Mouse (Mus musculus): ENCODE data around the gene Naa40. TPM values are rescaled to one million over a fixed set of nuclear protein-coding genes. Genes with fewer than 3 reads are reported as not detected.

The Naa40 gene
- polyA plus RNA-seq, 1 experiment = 15.8 TPM

- H3K36me3 ChIP-seq (replicated peaks; ENCODE audit: low read length) = peaks cover 99% of the 10 kb centered on the region
- no peak overlapping the region for H3K4me3 ChIP-seq (replicated peaks)
- peaks cover 51% of the 10 kb centered on the region for H3K4me1 ChIP-seq
- no peak for TF ChIP-seq FLI1 (IDR thresholded peaks at IDR 0.05; ENCODE audit: low read length)
- TF ChIP-seq GATA1 (IDR thresholded peaks at IDR 0.05; ENCODE audit: borderline replicate concordance, low read length) = no peak
- H3K27me3 ChIP-seq (replicated peaks) = no peaks in the 10 kb centered on the region
- H3K9me3 ChIP-seq = no peaks in the 10 kb centered on the region
Observed at GRCm38 (mm10) chr19:7276053-7276659, 35.2 kb upstream of the Naa40 start.

GRCm38 (mm10) chr19:7275131-7275789 lies 34.3 kb upstream of the Naa40 start:
- no peak overlapping the region for H3K4me3 ChIP-seq (replicated peaks)
- TF ChIP-seq FLI1 (IDR thresholded peaks at IDR 0.05; ENCODE audit: low read length) (no peak), GATA1 (IDR thresholded peaks at IDR 0.05; ENCODE audit: borderline replicate concordance, low read length) (no peak)
- H3K9me3 ChIP-seq = no peaks in the 10 kb centered on the region
- H3K27me3 ChIP-seq (replicated peaks) = no peaks in the 10 kb centered on the region
- H3K4me1 ChIP-seq = peaks cover 60% of the 10 kb centered on the region
- H3K36me3 ChIP-seq (replicated peaks; ENCODE audit: low read length) = peaks cover 99% of the 10 kb centered on the region

- no peak for TF ChIP-seq FLI1 (IDR thresholded peaks at IDR 0.05; ENCODE audit: low read length)
- no peak for TF ChIP-seq GATA1 (IDR thresholded peaks at IDR 0.05; ENCODE audit: borderline replicate concordance, low read length)
- peak overlapping the region; percentile 51 for H3K4me3 ChIP-seq (replicated peaks)
- H3K36me3 ChIP-seq (replicated peaks; ENCODE audit: low read length) = peaks cover 97% of the 10 kb centered on the region
- H3K27me3 ChIP-seq (replicated peaks) = no peaks in the 10 kb centered on the region
- peaks cover 68% of the 10 kb centered on the region for H3K4me1 ChIP-seq
- H3K9me3 ChIP-seq = no peaks in the 10 kb centered on the region
Observed at GRCm38 (mm10) chr19:7274326-7274990, 33.5 kb upstream of the Naa40 start.

- H3K4me1 ChIP-seq = peaks cover 68% of the 10 kb centered on the region
- no peak overlapping the region for H3K4me3 ChIP-seq (replicated peaks)
- 0 out of 2 replicates have a peak, but pooled peaks cover under 1% of the 10 kb centered on the region for H3K9me3 ChIP-seq
- H3K36me3 ChIP-seq (replicated peaks; ENCODE audit: low read length) = peaks cover 87% of the 10 kb centered on the region
- TF ChIP-seq GATA1 (IDR thresholded peaks at IDR 0.05; ENCODE audit: borderline replicate concordance, low read length) (no peak), FLI1 (IDR thresholded peaks at IDR 0.05; ENCODE audit: low read length) (no peak)
- peaks cover 4% of the 10 kb centered on the region for H3K27me3 ChIP-seq (replicated peaks)
Observed at GRCm38 (mm10) chr19:7273486-7273885, 32.5 kb upstream of the Naa40 start.

- H3K27me3 ChIP-seq (replicated peaks) = peaks cover 7% of the 10 kb centered on the region
- peak overlapping the region; percentile 97 for H3K4me3 ChIP-seq (replicated peaks)
- H3K9me3 ChIP-seq = 0 out of 2 replicates have a peak, but pooled peaks cover 3% of the 10 kb centered on the region
- H3K4me1 ChIP-seq = peaks cover 77% of the 10 kb centered on the region
- TF ChIP-seq GATA1 (IDR thresholded peaks at IDR 0.05; ENCODE audit: borderline replicate concordance, low read length) (no peak), FLI1 (IDR thresholded peaks at IDR 0.05; ENCODE audit: low read length) (no peak)
- peaks cover 47% of the 10 kb centered on the region for H3K36me3 ChIP-seq (replicated peaks; ENCODE audit: low read length)
Observed at GRCm38 (mm10) chr19:7269290-7270044, 28.5 kb upstream of the Naa40 start.

- Histone ChIP-seq H3K4me3 (replicated peaks) (peak overlapping the region; percentile 97), H3K36me3 (replicated peaks; ENCODE audit: low read length) (peaks cover 39% of the 10 kb centered on the region), H3K4me1 (peaks cover 79% of the 10 kb centered on the region), H3K9me3 (0 out of 2 replicates have a peak, but pooled peaks cover 3% of the 10 kb centered on the region), H3K27me3 (replicated peaks) (peaks cover 8% of the 10 kb centered on the region)
- TF ChIP-seq FLI1 (IDR thresholded peaks at IDR 0.05; ENCODE audit: low read length) (no peak), GATA1 (IDR thresholded peaks at IDR 0.05; ENCODE audit: borderline replicate concordance, low read length) (no peak)
Observed at GRCm38 (mm10) chr19:7268722-7269090, 27.7 kb upstream of the Naa40 start.

- peak overlapping the region; percentile 97 for H3K4me3 ChIP-seq (replicated peaks)
- peaks cover 33% of the 10 kb centered on the region for H3K36me3 ChIP-seq (replicated peaks; ENCODE audit: low read length)
- H3K4me1 ChIP-seq = peaks cover 84% of the 10 kb centered on the region
- H3K27me3 ChIP-seq (replicated peaks) = peaks cover 13% of the 10 kb centered on the region
- 0 out of 2 replicates have a peak, but pooled peaks cover 3% of the 10 kb centered on the region for H3K9me3 ChIP-seq
- no peak for TF ChIP-seq FLI1 (IDR thresholded peaks at IDR 0.05; ENCODE audit: low read length)
- no peak for TF ChIP-seq GATA1 (IDR thresholded peaks at IDR 0.05; ENCODE audit: borderline replicate concordance, low read length)
Observed at GRCm38 (mm10) chr19:7267781-7268721, 27.1 kb upstream of the Naa40 start.

- TF ChIP-seq GATA1 (IDR thresholded peaks at IDR 0.05; ENCODE audit: borderline replicate concordance, low read length) = no peak
- TF ChIP-seq FLI1 (IDR thresholded peaks at IDR 0.05; ENCODE audit: low read length) = no peak
- peaks cover 88% of the 10 kb centered on the region for H3K4me1 ChIP-seq
- H3K36me3 ChIP-seq (replicated peaks; ENCODE audit: low read length) = peaks cover 25% of the 10 kb centered on the region
- H3K27me3 ChIP-seq (replicated peaks) = peaks cover 18% of the 10 kb centered on the region
- peaks cover 9% of the 10 kb centered on the region for H3K9me3 ChIP-seq
- peak within 1 kb of the TSS; percentile 97 for H3K4me3 ChIP-seq (replicated peaks)
Observed at GRCm38 (mm10) chr19:7267091-7267741, 26.2 kb upstream of the Naa40 start, which contains the start of gene Rcor2. Gene Rcor2 (plus strand): TSS chr19:7267325.
